Mouse (Mus musculus) hindlimb bud, embryonic 11.5 days (tissue): ENCODE results near the gene Adcy5.

Source experiments
- DNase-seq: peaks from one replicate; pipeline ENCODE4 v3.0.0-alpha.2; 2012; ENCODE audit warnings: low read depth, low spot score; ENCODE audit errors: extremely low spot score

Gene Adcy5

DNA sequence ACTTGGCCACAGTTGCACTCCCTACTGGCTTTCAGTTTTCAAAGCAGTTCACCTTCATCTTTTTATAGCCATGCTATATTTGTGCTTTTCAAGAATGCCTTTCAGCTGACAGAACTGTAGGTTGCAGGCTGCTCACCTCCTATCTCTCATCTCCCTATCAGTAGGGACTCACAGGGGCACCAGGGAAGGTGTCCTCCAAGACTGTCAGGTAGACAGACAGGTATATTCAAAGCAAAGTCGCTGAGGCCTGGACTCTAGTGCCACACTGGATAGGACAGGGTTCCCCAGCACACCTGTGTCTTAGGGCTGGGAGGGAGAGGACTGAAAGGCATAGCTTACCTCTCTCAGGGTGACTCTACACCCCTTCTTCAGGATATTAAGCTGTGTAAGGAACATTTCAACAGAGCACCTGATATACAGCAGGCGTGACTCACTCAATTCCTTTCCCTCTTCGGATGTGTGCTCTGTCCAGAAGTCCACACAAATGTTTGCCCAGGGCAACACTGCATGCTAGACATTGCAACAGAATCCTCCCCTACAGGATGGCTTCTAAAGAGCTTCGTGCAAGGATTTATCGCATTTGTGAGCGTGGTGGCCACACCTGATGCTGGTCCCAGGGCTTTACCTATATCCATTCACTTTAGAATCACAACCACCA lies 153.9 kb downstream of the Adcy5 start:
- DNase-seq: no peak

DNA sequence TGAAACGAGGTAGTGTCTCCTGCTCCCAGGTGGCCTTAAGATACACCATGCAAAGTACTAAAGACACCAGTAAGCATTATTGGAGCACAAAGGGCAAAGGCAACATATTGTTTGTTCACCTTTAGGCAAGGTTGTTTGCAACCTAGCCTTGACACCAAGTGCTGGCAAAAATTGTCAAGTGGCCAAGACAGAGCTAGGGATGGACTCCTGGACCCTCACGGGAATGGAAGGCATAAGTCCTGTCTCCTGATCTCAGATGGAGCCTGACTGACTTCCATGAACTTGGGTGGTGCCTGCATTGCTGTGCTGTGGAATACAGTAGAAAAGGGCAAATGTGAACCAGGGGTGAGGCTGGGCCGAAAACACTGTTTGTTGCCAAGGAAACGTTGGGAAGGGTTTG lies 155.0 kb downstream of the Adcy5 start:
- no peak for DNase-seq

DNA sequence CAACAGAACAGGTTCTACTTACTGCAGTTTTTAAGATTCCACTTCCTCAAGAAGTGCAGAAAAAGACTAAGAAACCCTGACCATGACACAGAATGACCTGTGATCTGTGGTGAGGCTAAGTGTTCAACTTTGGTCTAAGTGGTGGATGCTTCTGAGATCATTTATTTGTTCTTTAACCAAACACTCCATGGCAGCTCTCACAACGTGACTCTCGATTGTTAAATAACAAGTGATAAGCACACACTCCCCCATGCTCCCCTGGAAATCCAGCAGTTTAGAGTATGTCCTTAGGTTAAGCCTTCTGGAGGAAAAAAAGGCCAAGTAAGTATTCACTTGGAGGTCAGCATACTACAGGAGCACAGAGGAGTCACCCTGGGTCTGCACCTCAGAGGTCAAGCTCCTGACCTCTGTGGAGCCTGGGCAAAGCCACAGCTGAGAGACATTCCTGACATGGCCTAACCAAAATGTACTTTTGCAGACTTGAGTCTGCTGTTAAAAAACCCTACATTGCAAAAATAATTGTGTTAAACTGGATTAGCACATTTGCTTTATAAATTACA lies 156.0 kb downstream of the Adcy5 start:
- no peak for DNase-seq

- no peak for DNase-seq
Observed at GRCm38 (mm10) chr16:35311586-35311985, 156.9 kb downstream of the Adcy5 start.

DNA sequence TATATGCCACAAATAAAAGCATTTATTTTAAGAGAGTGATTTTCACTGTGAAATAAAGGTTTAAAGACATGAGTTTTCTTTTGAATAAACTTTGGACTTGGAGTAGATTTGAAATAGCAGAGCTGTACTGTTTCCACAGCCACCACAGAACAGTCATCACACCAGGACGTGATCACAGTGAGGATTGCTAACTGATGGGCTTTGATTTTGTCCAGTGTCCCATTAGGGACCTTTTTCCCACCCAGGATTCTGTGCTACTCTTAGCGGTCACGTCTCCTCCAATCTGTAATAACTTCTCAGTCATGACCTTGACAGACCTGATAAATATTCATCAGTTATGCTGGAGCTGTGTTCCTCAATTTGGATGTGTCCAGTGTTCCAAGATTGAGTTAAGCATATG lies 160.8 kb downstream of the Adcy5 start:
- no peak for DNase-seq

DNA sequence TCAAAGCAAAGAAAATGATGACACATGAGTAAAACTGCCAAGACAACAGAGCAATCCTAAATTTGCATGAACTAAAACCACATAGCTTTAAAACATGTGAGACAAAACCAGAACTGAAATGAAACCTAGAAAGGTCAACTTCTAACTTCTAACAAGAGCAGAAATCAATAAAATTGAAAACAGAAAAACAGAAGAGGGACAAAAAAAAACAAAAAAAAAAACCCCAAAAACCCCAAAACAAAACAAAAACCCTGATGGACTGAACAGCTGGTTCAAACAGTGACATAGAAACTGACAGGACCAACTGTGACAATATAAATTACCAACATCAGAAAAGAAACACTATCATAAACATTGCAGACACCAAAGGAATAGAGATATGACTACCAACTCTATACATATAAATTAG lies 162.2 kb downstream of the Adcy5 start:
- DNase-seq: no peak

- DNase-seq: no peak
Observed at GRCm38 (mm10) chr16:35317460-35317859, 162.8 kb downstream of the Adcy5 start.

- no peak for DNase-seq
Observed at GRCm38 (mm10) chr16:35318397-35318796, 163.7 kb downstream of the Adcy5 start.

- no peak for DNase-seq
Observed at GRCm38 (mm10) chr16:35319335-35319734, 164.7 kb downstream of the Adcy5 start.

DNA sequence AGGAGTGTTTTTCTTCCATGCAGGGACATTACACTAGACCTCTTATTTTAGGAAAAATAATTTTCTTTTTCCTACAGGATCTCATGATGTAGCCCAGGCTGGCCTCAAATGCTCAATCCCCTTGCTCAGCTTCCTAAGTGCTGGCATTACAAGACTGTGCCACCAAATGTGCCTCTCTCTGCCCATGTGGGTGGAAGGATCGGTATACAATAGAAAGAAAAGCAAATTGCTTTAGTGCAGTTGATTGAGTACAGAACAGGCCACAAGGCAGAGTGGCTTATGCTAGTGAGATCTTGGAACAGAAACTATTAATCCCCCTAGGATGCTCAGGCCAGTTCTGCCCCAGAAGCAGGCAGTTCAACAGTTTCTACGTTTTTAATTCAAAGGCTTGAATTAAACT lies 165.1 kb downstream of the Adcy5 start:
- no peak for DNase-seq

DNA sequence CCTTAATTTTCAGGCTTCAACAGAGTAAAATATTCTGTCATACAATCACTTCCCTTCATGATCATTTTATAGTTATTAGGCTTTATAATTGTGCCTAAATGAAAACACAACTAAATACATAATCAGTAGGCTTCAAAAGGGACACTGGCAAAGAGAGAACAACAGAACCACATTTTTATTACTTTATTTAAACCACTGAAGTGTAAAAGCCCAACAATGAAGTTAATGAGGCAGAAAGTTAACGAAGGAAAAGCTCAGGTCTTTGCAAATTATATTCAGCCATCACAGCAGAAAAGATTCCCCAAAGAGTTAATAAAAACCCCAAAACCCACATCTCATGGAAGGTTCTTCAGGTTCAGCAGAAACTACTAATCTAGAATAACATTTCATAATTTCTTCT lies 175.8 kb downstream of the Adcy5 start:
- DNase-seq: no peak
